In the genomic region with DNA sequence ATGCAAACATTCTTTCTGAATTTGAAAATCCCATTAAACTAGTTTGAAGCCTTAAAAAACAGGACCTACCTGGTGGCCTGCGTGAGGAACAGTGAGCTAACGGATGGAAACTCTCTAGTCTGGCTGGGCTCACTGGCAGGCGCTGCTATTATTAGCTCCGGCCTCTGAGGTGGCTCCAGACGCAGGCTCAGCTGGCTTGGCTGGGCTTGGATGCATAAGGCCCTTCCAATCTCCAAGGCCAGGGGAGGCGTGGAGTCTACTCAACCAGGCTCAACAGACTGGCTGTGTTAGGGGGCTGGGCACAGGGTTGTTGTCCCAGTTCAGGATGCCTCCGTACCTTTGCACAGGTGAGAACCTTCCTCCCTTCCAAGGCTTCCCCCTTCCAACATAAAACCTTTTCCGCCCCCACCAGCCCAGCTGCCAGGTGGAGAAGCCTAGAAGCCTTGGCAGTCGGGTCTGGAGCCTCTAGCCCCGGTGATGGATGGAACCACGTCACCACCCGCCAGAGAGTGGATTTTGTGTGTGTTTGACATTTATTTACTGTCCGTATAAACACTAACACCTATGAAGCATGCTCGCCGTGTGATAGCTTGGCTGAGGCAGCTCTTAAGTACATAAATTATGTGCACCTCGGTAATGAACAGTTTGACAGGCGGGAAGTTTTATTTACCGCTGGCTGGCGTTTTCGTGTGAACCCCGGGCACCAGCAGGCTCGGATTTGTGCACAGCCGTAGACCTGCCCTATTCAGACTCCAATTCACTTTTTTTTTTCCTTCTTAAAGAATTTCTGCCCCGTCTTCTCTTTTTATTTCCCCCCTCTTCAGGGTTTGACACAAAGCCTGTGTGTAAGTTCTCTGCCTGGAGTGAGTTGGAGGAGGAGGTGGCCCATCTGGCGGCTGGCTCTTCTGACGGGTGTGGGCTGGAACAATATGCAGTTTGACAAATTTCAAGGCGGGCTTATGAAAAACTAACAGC, we compare ENCODE assay signal across 8 mouse cellular contexts. TPM values are rescaled to one million over a fixed set of nuclear protein-coding genes. Genes with fewer than 3 reads are reported as not detected.
A peak's percentile ranks its signal among the peaks of the same experiment; 100 is the strongest.
DNase-seq lines count a peak whose midpoint lies in the region; ATAC-seq lines count a peak whose summit lies in the region.

No protein-coding gene starts in this region.

- 17% methylated on average over 26 of the region's 27 CpGs for WGBS in lung, embryonic 16.5 days

- H3K27ac ChIP-seq in lung, embryonic 16.5 days (ENCODE audit: low read length): no peak overlapping the region

- ATAC-seq in lung, embryonic 16.5 days (ENCODE audit: low read depth): peak; percentile 73

- H3K4me2 ChIP-seq in lung, embryonic 16.5 days (ENCODE audit: low read depth, low read length): peak overlapping the region; percentile 25; the same call in 1 of the 2 replicates

- peaks cover 11% of the 10 kb centered on the region for H3K4me1 ChIP-seq in lung, embryonic 16.5 days (replicated peaks; ENCODE audit: control insufficient read depth, insufficient read depth, low read length)

- no peak overlapping the region for H3K4me3 ChIP-seq in lung, embryonic 16.5 days (ENCODE audit: low read length)

- peaks cover 19% of the 10 kb centered on the region for H3K27me3 ChIP-seq in lung, embryonic 16.5 days (ENCODE audit: control insufficient read depth, insufficient read depth, low read depth, low read length)

- intact Hi-C loops in heart, postnatal 14 days (cut with DNase I): no loop called here

- no peaks in the 10 kb centered on the region for H3K9me3 ChIP-seq in lung, embryonic 16.5 days (ENCODE audit: control insufficient read depth, low read length)

- peak; percentile 32 for DNase-seq in adrenal gland, postnatal 10 days
- no peak for DNase-seq in adrenal gland, adult 8-10 months
- peak; percentile 24 for DNase-seq in ovary, postnatal 36 days (ENCODE audit: low spot score)
- DNase-seq in ovary, postnatal 10 days (ENCODE audit: low spot score): no peak
- peak; percentile 61 to 70 for DNase-seq in heart, postnatal 14 days
- DNase-seq in spleen, postnatal 36 days (ENCODE audit: low spot score in 2 of 2): no peak
- no peak for DNase-seq in spleen, adult 12 weeks (ENCODE audit: low spot score)

- H3K9ac ChIP-seq in lung, embryonic 16.5 days (ENCODE audit: low read length): no peak overlapping the region

- no peaks in the 10 kb centered on the region for H3K36me3 ChIP-seq in lung, embryonic 16.5 days (ENCODE audit: control insufficient read depth, insufficient read depth, low read length)

RNA-seq across cellular contexts. Expression of a gene that starts 31.6 kb away (rescaled TPM):
- total RNA-seq in adrenal gland, postnatal 10 days (2021): under 1 TPM in 1 of 2 experiments, not detected in 1; 0.27 TPM
- total RNA-seq in adrenal gland, adult 8-10 months (2022): not detected
- total RNA-seq in heart, postnatal 14 days (2021): not detected
- polyA plus RNA-seq in lung, embryonic 16.5 days (2015; fragmentation: Nextera tagmentation; extraction: Ambion mirVana): 0.15 and 0.43 TPM in 2 replicates

Comparison
In these comparisons a context has a peak if more than half of its experiments do, and no peak if none do; other contexts are left out.
1. DNase-seq: peak in adrenal gland, postnatal 10 days (single experiment), ovary, postnatal 36 days (single experiment) and heart, postnatal 14 days (2 of 2); none in adrenal gland, adult 8-10 months (single experiment), ovary, postnatal 10 days (single experiment), spleen, postnatal 36 days (0 of 2) and spleen, adult 12 weeks (single experiment).